Mouse (Mus musculus): ENCODE results near the gene Bsdc1. TPM values are rescaled to one million over a fixed set of nuclear protein-coding genes. Genes with fewer than 3 reads are reported as not detected.
"Not testable (repeated sequence)": the region's sequence is repeated elsewhere in the genome, so short reads cannot be mapped to it uniquely, and the experiment has no call there.

The Bsdc1 gene
- polyA plus RNA-seq, 1 experiment: 43.3 TPM

DNA sequence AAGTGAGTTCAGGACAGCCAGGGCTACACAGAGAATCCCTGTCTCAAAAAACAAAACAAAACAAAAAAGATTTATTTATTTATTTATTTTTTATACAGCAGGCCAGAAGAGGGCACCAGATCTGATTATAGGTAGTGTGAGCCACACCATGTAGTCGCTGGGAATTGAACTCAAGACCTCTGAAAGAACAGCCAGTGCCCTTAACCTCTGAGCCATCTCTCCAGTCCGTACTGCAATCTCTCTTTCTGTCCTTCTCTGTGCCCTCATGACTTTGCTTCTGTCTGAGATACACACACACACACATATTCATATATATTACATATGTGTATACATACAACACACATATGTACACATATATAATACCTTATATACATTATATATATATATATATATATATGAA is 10.5 kb upstream of the Bsdc1 start:
- peaks cover 27% of the 10 kb centered on the region for H3K4me1 ChIP-seq
- peaks cover 7% of the 10 kb centered on the region for H3K27me3 ChIP-seq (replicated peaks)
- TF ChIP-seq GATA1 (IDR thresholded peaks at IDR 0.05; ENCODE audit: borderline replicate concordance, low read length): no peak
- no peak for TF ChIP-seq FLI1 (IDR thresholded peaks at IDR 0.05; ENCODE audit: low read length)
- H3K4me3 ChIP-seq (replicated peaks): no peak overlapping the region
- no peaks in the 10 kb centered on the region for H3K36me3 ChIP-seq (replicated peaks; ENCODE audit: low read length)
- H3K9me3 ChIP-seq: peaks cover 8% of the 10 kb centered on the region

DNA sequence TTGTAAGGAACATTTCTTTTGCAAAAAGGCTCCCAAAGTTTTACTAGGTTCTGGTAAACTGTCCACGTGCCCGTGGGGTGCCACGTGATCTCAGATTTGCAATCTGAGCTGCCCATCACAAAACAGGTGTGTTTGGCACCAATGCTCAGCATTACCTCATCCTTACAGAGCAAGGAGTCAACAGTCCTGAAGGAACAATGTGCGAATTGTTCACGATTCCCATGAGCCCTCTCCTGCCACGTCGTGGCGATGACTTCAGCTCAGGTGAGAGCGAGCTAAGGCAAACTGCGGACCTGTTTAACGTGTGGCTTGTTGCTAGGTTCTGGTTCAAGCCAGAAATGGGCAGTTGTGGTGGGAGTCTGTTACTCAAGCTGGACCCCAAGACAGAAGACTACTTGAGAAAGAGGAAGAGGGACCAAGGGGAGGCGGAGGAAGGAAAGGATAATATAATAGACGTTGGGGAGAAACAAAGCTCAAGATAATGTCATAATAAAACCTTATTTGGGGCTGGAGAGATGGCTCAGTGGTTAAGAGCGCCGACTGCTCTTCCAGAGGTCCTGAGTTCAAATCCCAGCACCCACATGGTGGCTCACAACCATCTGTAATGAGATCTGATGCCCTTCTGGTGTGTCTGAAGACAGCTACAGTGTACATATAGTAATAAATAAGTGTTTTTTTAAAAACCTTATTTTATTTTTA is 9.8 kb upstream of the Bsdc1 start:
- H3K36me3 ChIP-seq (replicated peaks; ENCODE audit: low read length): no peaks in the 10 kb centered on the region
- TF ChIP-seq FLI1 (IDR thresholded peaks at IDR 0.05; ENCODE audit: low read length) (no peak), GATA1 (IDR thresholded peaks at IDR 0.05; ENCODE audit: borderline replicate concordance, low read length) (no peak)

GRCm38 (mm10) chr4:129455265-129455664 is 6.1 kb upstream of the Bsdc1 start:
- no peak for TF ChIP-seq FLI1 (IDR thresholded peaks at IDR 0.05; ENCODE audit: low read length)
- no peak for TF ChIP-seq GATA1 (IDR thresholded peaks at IDR 0.05; ENCODE audit: borderline replicate concordance, low read length)
- no peaks in the 10 kb centered on the region for H3K36me3 ChIP-seq (replicated peaks; ENCODE audit: low read length)
- no peaks in the 10 kb centered on the region for H3K27me3 ChIP-seq (replicated peaks)
- H3K9me3 ChIP-seq: peaks cover 8% of the 10 kb centered on the region
- peaks cover 12% of the 10 kb centered on the region for H3K4me1 ChIP-seq
- peak overlapping the region; percentile 47 for H3K4me3 ChIP-seq (replicated peaks)

More for the DNA sequence above, 9.8 kb upstream of the Bsdc1 start:
- Histone ChIP-seq H3K27me3 (replicated peaks) (peaks cover 7% of the 10 kb centered on the region), H3K4me3 (replicated peaks) (no peak overlapping the region), H3K4me1 (peaks cover 24% of the 10 kb centered on the region), H3K9me3 (peaks cover 8% of the 10 kb centered on the region)

DNA sequence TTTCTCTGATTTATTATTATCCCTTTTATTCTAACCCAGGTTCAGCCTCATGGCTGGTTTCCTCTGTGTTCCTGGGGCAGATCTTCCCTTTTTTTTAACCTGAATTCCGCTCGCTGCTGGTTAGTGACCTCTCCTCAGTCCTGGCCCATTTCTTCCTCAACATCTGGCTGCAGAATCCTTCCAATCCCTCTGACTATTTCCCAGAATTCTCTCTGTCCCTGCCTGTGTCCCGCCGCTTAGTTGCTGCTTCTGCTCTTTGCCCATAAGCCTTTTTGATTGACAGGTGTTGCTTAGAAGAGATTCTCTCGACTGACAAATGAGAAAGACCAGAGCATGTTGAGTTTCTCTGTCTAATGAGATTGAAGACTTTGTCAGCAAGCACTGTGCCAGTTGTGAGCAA is 5.3 kb upstream of the Bsdc1 start:
- H3K4me1 ChIP-seq: peaks cover 17% of the 10 kb centered on the region
- TF ChIP-seq GATA1 (IDR thresholded peaks at IDR 0.05; ENCODE audit: borderline replicate concordance, low read length): no peak
- no peak for TF ChIP-seq FLI1 (IDR thresholded peaks at IDR 0.05; ENCODE audit: low read length)
- H3K4me3 ChIP-seq (replicated peaks): no peak overlapping the region
- H3K36me3 ChIP-seq (replicated peaks; ENCODE audit: low read length): no peaks in the 10 kb centered on the region
- H3K9me3 ChIP-seq: peaks cover 8% of the 10 kb centered on the region
- no peaks in the 10 kb centered on the region for H3K27me3 ChIP-seq (replicated peaks)

DNA sequence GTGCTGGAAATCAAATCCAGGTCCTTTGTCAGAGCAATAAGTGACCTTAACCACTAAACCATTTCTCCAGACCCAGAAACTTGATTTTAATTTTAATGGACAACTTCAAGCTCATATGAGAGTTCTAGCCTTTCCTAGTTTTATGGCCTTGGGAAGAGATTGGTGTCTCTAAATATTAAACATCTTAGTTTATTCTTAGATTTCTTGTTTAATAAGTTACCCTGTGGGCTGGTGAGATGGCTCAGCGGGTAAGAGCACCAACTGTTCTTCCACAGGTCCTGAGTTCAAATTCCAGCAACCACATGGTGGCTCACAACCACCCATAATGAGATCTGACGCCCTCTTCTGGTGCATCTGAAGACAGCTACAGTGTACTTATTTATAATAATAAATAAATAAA is 4.1 kb upstream of the Bsdc1 start:
- peaks cover 17% of the 10 kb centered on the region for H3K4me1 ChIP-seq
- not testable (repeated sequence) for H3K27me3 ChIP-seq (replicated peaks); H3K36me3 ChIP-seq (replicated peaks; ENCODE audit: low read length); H3K4me3 ChIP-seq (replicated peaks); H3K9me3 ChIP-seq

- Histone ChIP-seq H3K27me3 (replicated peaks) (no peaks in the 10 kb centered on the region), H3K9me3 (no peaks in the 10 kb centered on the region), H3K4me1 (peaks cover 40% of the 10 kb centered on the region), H3K36me3 (replicated peaks; ENCODE audit: low read length) (peaks cover 22% of the 10 kb centered on the region), H3K4me3 (replicated peaks) (no peak overlapping the region)
- TF ChIP-seq GATA1 (IDR thresholded peaks at IDR 0.05; ENCODE audit: borderline replicate concordance, low read length) (no peak), FLI1 (IDR thresholded peaks at IDR 0.05; ENCODE audit: low read length) (no peak)
Observed at GRCm38 (mm10) chr4:129459726-129460125, 1.7 kb upstream of the Bsdc1 start.

DNA sequence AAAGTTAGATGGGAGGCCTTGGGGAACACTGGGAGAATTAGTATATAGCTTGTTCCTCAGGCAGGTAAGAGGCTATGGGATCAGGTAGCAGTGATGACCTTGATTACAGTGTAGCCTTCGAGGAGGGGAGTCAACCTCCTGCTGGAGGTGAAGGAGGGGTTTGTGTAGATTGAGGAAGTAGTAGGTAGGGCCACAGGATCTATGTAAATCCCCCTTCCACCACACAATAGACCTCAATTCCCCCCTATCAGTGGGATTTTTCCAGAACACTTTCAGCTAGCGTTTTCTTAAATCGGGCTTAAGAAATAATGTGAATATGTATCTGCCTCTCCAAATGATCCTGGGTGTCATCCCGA is 576 bp upstream of the Bsdc1 start:
- Histone ChIP-seq H3K4me3 (replicated peaks) (peak overlapping the region; percentile 99), H3K4me1 (peaks cover 37% of the 10 kb centered on the region), H3K36me3 (replicated peaks; ENCODE audit: low read length) (peaks cover 33% of the 10 kb centered on the region), H3K9me3 (no peaks in the 10 kb centered on the region), H3K27me3 (replicated peaks) (no peaks in the 10 kb centered on the region)
- no peak for TF ChIP-seq GATA1 (IDR thresholded peaks at IDR 0.05; ENCODE audit: borderline replicate concordance, low read length)
- no peak for TF ChIP-seq FLI1 (IDR thresholded peaks at IDR 0.05; ENCODE audit: low read length)

- Histone ChIP-seq H3K9me3 (no peaks in the 10 kb centered on the region), H3K4me3 (replicated peaks) (peak overlapping the region; percentile 99), H3K36me3 (replicated peaks; ENCODE audit: low read length) (peaks cover 46% of the 10 kb centered on the region), H3K27me3 (replicated peaks) (no peaks in the 10 kb centered on the region), H3K4me1 (peaks cover 42% of the 10 kb centered on the region)
- TF ChIP-seq FLI1 (IDR thresholded peaks at IDR 0.05; ENCODE audit: low read length): no peak
- TF ChIP-seq GATA1 (IDR thresholded peaks at IDR 0.05; ENCODE audit: borderline replicate concordance, low read length): no peak
Observed at GRCm38 (mm10) chr4:129462118-129462517, 737 bp downstream of the Bsdc1 start.

- H3K27me3 ChIP-seq (replicated peaks): no peaks in the 10 kb centered on the region
- H3K36me3 ChIP-seq (replicated peaks; ENCODE audit: low read length): peaks cover 59% of the 10 kb centered on the region
- H3K4me3 ChIP-seq (replicated peaks): peak overlapping the region; percentile 99
- H3K9me3 ChIP-seq: no peaks in the 10 kb centered on the region
- H3K4me1 ChIP-seq: peaks cover 50% of the 10 kb centered on the region
- TF ChIP-seq GATA1 (IDR thresholded peaks at IDR 0.05; ENCODE audit: borderline replicate concordance, low read length) (no peak), FLI1 (IDR thresholded peaks at IDR 0.05; ENCODE audit: low read length) (no peak)
Observed at GRCm38 (mm10) chr4:129463097-129464059, 2.0 kb downstream of the Bsdc1 start.

GRCm38 (mm10) chr4:129464286-129464815 is 3.0 kb downstream of the Bsdc1 start:
- Histone ChIP-seq H3K4me1 (peaks cover 50% of the 10 kb centered on the region), H3K4me3 (replicated peaks) (peak overlapping the region; percentile 65)

More at GRCm38 (mm10) chr4:129464286-129464815, 3.0 kb downstream of the Bsdc1 start:
- Histone ChIP-seq H3K27me3 (replicated peaks) (no peaks in the 10 kb centered on the region), H3K36me3 (replicated peaks; ENCODE audit: low read length) (peaks cover 69% of the 10 kb centered on the region), H3K9me3 (no peaks in the 10 kb centered on the region)
- TF ChIP-seq FLI1 (IDR thresholded peaks at IDR 0.05; ENCODE audit: low read length): no peak
- TF ChIP-seq GATA1 (IDR thresholded peaks at IDR 0.05; ENCODE audit: borderline replicate concordance, low read length): no peak
